Mouse (Mus musculus): ENCODE data around the gene Glp1r. TPM values are rescaled to one million over a fixed set of nuclear protein-coding genes. Genes with fewer than 3 reads are reported as not detected.

Gene Glp1r
- 0.40 TPM for polyA plus RNA-seq (2017; shearing (Covaris generic))

GRCm38 (mm10) chr17:30901627-30902026, at the start of gene Glp1r:
Gene Glp1r, plus strand, starts transcription at chr17:30901817.

GRCm38 (mm10) chr17:30954340-30954739, 52.7 kb downstream of the Glp1r start, which contains the start of gene Umodl1:
Gene Umodl1, plus strand, starts transcription at chr17:30954640.

Other genes starting within 250 kb of the Glp1r start
- not detected for gene Umodl1, start 52.8 kb downstream of the Glp1r start, polyA plus RNA-seq (2017; shearing (Covaris generic))
- 20.0 TPM for gene Abcg1, start 155.9 kb downstream of the Glp1r start, polyA plus RNA-seq (2017; shearing (Covaris generic))
- not detected for gene Tff3, start 227.8 kb downstream of the Glp1r start, polyA plus RNA-seq (2017; shearing (Covaris generic))
- gene Tff2, start 242.5 kb downstream of the Glp1r start, polyA plus RNA-seq (2017; shearing (Covaris generic)): not detected

Data from effector memory CD4-positive, alpha-beta T cell, adult 7 months (primary cell).